Mouse (Mus musculus) stomach, postnatal 0 days (tissue): Measurements from ENCODE around the gene Dennd4b. TPM values are rescaled to one million over a fixed set of nuclear protein-coding genes. Genes with fewer than 3 reads are reported as not detected.
"Not testable (repeated sequence)": the region's sequence is repeated elsewhere in the genome, so short reads cannot be mapped to it uniquely, and the experiment has no call there.

ENCODE experiments used
- ATAC-seq: fragments of 200-750 bp; cut with Nextera tagmentation; 2 replicates; pipeline ENCODE4 v1.8.0; 2017; ENCODE audit not compliant: low FRiP score, low TSS enrichment
- DNase-seq: peaks from one replicate; pipeline ENCODE4 v3.0.0-alpha.2; 2016; ENCODE audit warnings: low spot score
- H3K27ac ChIP-seq: fragments of 300-500 bp; sonication (generic); replicated peaks from 2 replicates; pipeline ENCODE4 v1.5.1; 2014; ENCODE audit warnings: mild to moderate bottlenecking, control low read depth
- H3K27me3 ChIP-seq: fragments of 300-500 bp; sonication (generic); 2 replicates; pipeline ENCODE4 v1.6.1; 2014; ENCODE audit warnings: low read length; ENCODE audit not compliant: control insufficient read depth, insufficient read depth
- H3K36me3 ChIP-seq: fragments of 300-500 bp; sonication (generic); 2 replicates; pipeline ENCODE4 v1.6.1; 2014; ENCODE audit warnings: low read length, mixed read lengths; ENCODE audit not compliant: control insufficient read depth, insufficient read depth
- H3K4me1 ChIP-seq: fragments of 300-500 bp; sonication (generic); replicated peaks from 2 replicates; pipeline ENCODE4 v1.6.1; 2014; ENCODE audit warnings: antibody characterized with exemption; ENCODE audit not compliant: control insufficient read depth, insufficient read depth
- H3K4me2 ChIP-seq: fragments of 300-500 bp; sonication (generic); replicated peaks from 2 replicates; pipeline ENCODE4 v1.6.1; 2014; ENCODE audit warnings: low read depth, mild to moderate bottlenecking, control low read depth, moderate library complexity
- H3K4me3 ChIP-seq: fragments of 300-500 bp; sonication (generic); 2 replicates; pipeline ENCODE4 v1.5.1; 2014; ENCODE audit warnings: low read depth, low read length, control low read depth
- H3K9ac ChIP-seq: fragments of 300-500 bp; sonication (generic); 2 replicates; pipeline ENCODE4 v1.6.1; 2014; ENCODE audit warnings: mild to moderate bottlenecking, low read length, control low read depth, mixed read lengths
- H3K9me3 ChIP-seq: fragments of 300-500 bp; sonication (generic); 2 replicates; pipeline ENCODE4 v1.6.1; 2016; ENCODE audit warnings: low read length; ENCODE audit not compliant: control insufficient read depth
- CTCF ChIP-seq: IDR thresholded peaks from 2 replicates; pipeline ENCODE4 v1.5.1; 2016; ENCODE audit warnings: antibody characterized with exemption, low read depth, mild to moderate bottlenecking, moderate library complexity
- EP300 ChIP-seq: optimal IDR thresholded peaks from 2 replicates; pipeline ENCODE3; 2016; ENCODE audit warnings: antibody characterized with exemption
- WGBS: fragments of 180-500 bp; shearing (Covaris S2); extraction: QIAGEN DNeasy Blood & Tissue Kit; methylation state at CpG from one replicate; pipeline ENCODE4 v1.1.7; 2014; 5-methylcytosine and 5-hydroxymethylcytosine counted together
- polyA plus RNA-seq: library from polyadenylated mRNA; unstranded; fragments of >200 nt; fragmentation: Nextera tagmentation; extraction: Ambion mirVana; gene quantifications from 2 replicates; pipeline ENCODE4 v1.2.1, GENCODE M21; 2015

Dennd4b gene
- polyA plus RNA-seq, 1 experiment from 2014 or later, result 0.95 TPM

GRCm38 (mm10) chr3:90248746-90249100 is 16.3 kb upstream of the Dennd4b start:
- H3K9me3 ChIP-seq, result no peaks in the 10 kb centered on the region
- DNase-seq, result peak; percentile 62
- H3K4me1 ChIP-seq, result 0 out of 2 replicates have a peak, but pooled peaks cover under 1% of the 10 kb centered on the region
- no peak for TF ChIP-seq EP300
- no peak for TF ChIP-seq CTCF
- ATAC-seq, result 0 out of 2 replicates have a peak, but pooled peaks have one; percentile 25
- H3K36me3 ChIP-seq, result peaks cover 11% of the 10 kb centered on the region
- WGBS, result under 1% methylated on average over 10 of the region's 10 CpGs
- peak overlapping the region; percentile 98 for H3K27ac ChIP-seq
- peak overlapping the region; percentile 78 for H3K4me3 ChIP-seq
- no peaks in the 10 kb centered on the region for H3K27me3 ChIP-seq
- peak overlapping the region; percentile 86 for H3K9ac ChIP-seq
- H3K4me2 ChIP-seq, result peak overlapping the region; percentile 70

- peaks cover 11% of the 10 kb centered on the region for H3K36me3 ChIP-seq
- DNase-seq (no peak), ATAC-seq (no peak)
- H3K9ac ChIP-seq, result no peak overlapping the region
- 0 out of 2 replicates have a peak, but pooled peaks cover 4% of the 10 kb centered on the region for H3K4me1 ChIP-seq
- H3K4me3 ChIP-seq, result no peak overlapping the region
- H3K27ac ChIP-seq, result no peak overlapping the region
- TF ChIP-seq CTCF (no peak), EP300 (no peak)
- H3K9me3 ChIP-seq, result no peaks in the 10 kb centered on the region
- WGBS, result 79% methylated on average over 6 of the region's 6 CpGs
- no peaks in the 10 kb centered on the region for H3K27me3 ChIP-seq
- H3K4me2 ChIP-seq, result no peak overlapping the region
Measured at GRCm38 (mm10) chr3:90250791-90251190, 14.2 kb upstream of the Dennd4b start.

GRCm38 (mm10) chr3:90251731-90252226 is 13.2 kb upstream of the Dennd4b start:
- not testable (repeated sequence) for DNase-seq, H3K9ac ChIP-seq, H3K4me3 ChIP-seq, H3K4me1 ChIP-seq, H3K27ac ChIP-seq, H3K4me2 ChIP-seq, H3K27me3 ChIP-seq, H3K9me3 ChIP-seq, ATAC-seq
- WGBS, result 95% methylated on average over 8 of the region's 12 CpGs
- peaks cover 11% of the 10 kb centered on the region for H3K36me3 ChIP-seq

DNA sequence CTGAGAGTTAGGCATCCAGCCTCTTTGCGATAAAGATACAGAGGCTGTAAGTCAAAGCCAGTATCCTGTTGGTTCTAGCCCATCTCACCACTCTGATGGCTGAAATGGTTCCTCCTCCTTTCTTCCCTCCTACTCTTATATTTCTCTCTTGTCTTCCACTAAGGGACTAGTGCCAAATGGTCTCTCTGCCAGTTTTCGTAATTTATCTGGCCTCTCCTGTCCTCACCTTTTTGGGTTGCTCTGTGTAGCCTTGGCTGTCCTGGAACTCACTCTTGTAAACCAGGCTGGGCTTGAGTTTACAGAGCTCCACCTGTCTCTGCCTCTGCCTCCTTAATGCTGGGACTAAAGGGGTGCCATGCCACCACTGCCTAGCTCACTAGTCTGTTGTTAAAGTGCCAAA is 12.3 kb upstream of the Dennd4b start:
- H3K27ac ChIP-seq, H3K4me2 ChIP-seq, H3K4me1 ChIP-seq, H3K4me3 ChIP-seq, ATAC-seq, H3K9ac ChIP-seq, H3K9me3 ChIP-seq, DNase-seq, H3K27me3 ChIP-seq: not testable (repeated sequence)
- 91% methylated on average over 2 of the region's 2 CpGs for WGBS
- H3K36me3 ChIP-seq, result peaks cover 11% of the 10 kb centered on the region

GRCm38 (mm10) chr3:90253174-90253573 is 11.8 kb upstream of the Dennd4b start:
- not testable (repeated sequence) for H3K27me3 ChIP-seq, H3K4me1 ChIP-seq, ATAC-seq, H3K4me3 ChIP-seq, DNase-seq, H3K9ac ChIP-seq, H3K9me3 ChIP-seq, H3K27ac ChIP-seq, H3K4me2 ChIP-seq
- H3K36me3 ChIP-seq, result peaks cover 11% of the 10 kb centered on the region
- WGBS, result 75% methylated on average over 1 of the region's 1 CpGs

GRCm38 (mm10) chr3:90253653-90254418 is 11.1 kb upstream of the Dennd4b start, which contains the start of gene Crtc2:
Crtc2 (plus strand) TSS chr3:90254163.
- peak; percentile 97 for ATAC-seq
- H3K9me3 ChIP-seq, result no peaks in the 10 kb centered on the region
- H3K4me1 ChIP-seq, result 0 out of 2 replicates have a peak, but pooled peaks cover 4% of the 10 kb centered on the region
- H3K4me2 ChIP-seq, result peak within 1 kb of the TSS; percentile 77
- no peaks in the 10 kb centered on the region for H3K27me3 ChIP-seq
- H3K36me3 ChIP-seq, result peaks cover 14% of the 10 kb centered on the region
- WGBS, result 1% methylated on average over 40 of the region's 40 CpGs
- peak within 1 kb of the TSS; percentile 92 for H3K27ac ChIP-seq
- DNase-seq, result peak; percentile 97
- peak within 1 kb of the TSS; percentile 83 for H3K4me3 ChIP-seq
- peak within 1 kb of the TSS; percentile 94 for H3K9ac ChIP-seq
- no peak for TF ChIP-seq CTCF
